Mouse (Mus musculus): ENCODE measurements at regions not wholly inside any gene's neighbourhood (a gene's known extent, or its start where the extent isn't known, plus 50 kb on each side); places are given as distances from the start of the nearest gene placed in this dataset.

GRCm38 (mm10) chr17:67548966-67549700 is 83.4 kb downstream of the Lrrc30 start:
- 40% methylated on average over 11 of the region's 11 CpGs for WGBS
- H3K4me1 ChIP-seq (replicated peaks; ENCODE audit: control insufficient read depth, insufficient read depth, low read length) = no peaks in the 10 kb centered on the region
- H3K4me2 ChIP-seq (ENCODE audit: low read length) = no peak overlapping the region
- no peaks in the 10 kb centered on the region for H3K36me3 ChIP-seq (ENCODE audit: control insufficient read depth, insufficient read depth, low read length)
- no peaks in the 10 kb centered on the region for H3K9me3 ChIP-seq (ENCODE audit: control insufficient read depth, low read length)
- H3K4me3 ChIP-seq (ENCODE audit: low read depth, low read length) = no peak overlapping the region
- H3K27ac ChIP-seq (ENCODE audit: low read depth) = no peak overlapping the region
- ATAC-seq (replicated peaks; ENCODE audit: low FRiP score, low TSS enrichment, low read depth) (no peak), DNase-seq (ENCODE audit: low spot score) (no peak)
- H3K9ac ChIP-seq (ENCODE audit: low read length) = no peak overlapping the region
- H3K27me3 ChIP-seq (replicated peaks; ENCODE audit: control insufficient read depth, insufficient read depth, low read length) = no peaks in the 10 kb centered on the region

DNA sequence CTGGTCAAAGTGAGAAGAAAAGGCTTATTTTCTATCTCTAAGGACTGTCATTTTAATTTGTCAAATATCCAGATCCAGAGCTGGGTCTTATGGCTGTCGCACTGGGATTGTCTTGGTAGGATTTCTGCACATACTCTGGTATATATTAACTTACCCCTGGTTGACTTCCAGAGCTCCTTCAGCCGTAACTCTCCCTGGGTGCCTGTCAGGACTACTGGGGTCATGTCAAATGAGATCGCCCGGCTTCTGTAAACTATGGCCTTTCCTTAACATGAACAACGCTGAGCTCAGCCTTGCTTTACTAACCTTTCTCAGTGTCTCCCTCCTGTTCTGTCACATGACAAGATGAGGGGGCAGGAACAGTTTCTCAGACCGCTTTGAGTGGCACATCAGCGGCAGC is 88.1 kb downstream of the Lrrc30 start:
- H3K9ac ChIP-seq (ENCODE audit: low read length) = no peak overlapping the region
- no peak overlapping the region for H3K4me2 ChIP-seq (ENCODE audit: low read length)
- H3K9me3 ChIP-seq (ENCODE audit: control insufficient read depth, low read length) = no peaks in the 10 kb centered on the region
- no peak for DNase-seq (ENCODE audit: low spot score)
- H3K4me3 ChIP-seq (ENCODE audit: low read depth, low read length) = no peak overlapping the region
- ATAC-seq (replicated peaks; ENCODE audit: low FRiP score, low TSS enrichment, low read depth) = no peak
- no peaks in the 10 kb centered on the region for H3K36me3 ChIP-seq (ENCODE audit: control insufficient read depth, insufficient read depth, low read length)
- H3K27me3 ChIP-seq (replicated peaks; ENCODE audit: control insufficient read depth, insufficient read depth, low read length) = no peaks in the 10 kb centered on the region
- WGBS = 44% methylated on average over 7 of the region's 7 CpGs
- H3K27ac ChIP-seq (ENCODE audit: low read depth) = no peak overlapping the region
- no peaks in the 10 kb centered on the region for H3K4me1 ChIP-seq (replicated peaks; ENCODE audit: control insufficient read depth, insufficient read depth, low read length)

DNA sequence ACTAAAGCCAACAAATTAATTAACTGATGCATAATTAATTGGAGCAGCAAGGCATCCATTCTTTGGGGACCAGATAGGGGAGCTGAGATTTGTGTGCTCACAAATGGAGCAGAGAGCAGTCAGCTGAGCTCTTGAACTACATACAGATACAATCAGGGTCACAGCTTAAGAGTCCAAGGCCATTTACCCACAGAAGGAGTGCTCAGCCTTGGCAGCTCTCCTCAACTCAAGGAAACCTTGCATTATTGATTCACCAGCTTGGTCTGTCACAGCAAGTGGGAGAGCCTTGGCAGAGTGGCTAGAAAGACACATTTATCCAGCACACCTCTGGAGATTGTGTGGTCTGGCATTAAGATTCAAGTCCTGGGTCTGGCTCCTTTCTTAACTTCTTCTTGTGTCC is 100.2 kb downstream of the Lrrc30 start:
- H3K27ac ChIP-seq (ENCODE audit: low read depth) = no peak overlapping the region
- H3K4me3 ChIP-seq (ENCODE audit: low read depth, low read length) = no peak overlapping the region
- H3K4me2 ChIP-seq (ENCODE audit: low read length) = no peak overlapping the region
- ATAC-seq (replicated peaks; ENCODE audit: low FRiP score, low TSS enrichment, low read depth) (no peak), DNase-seq (ENCODE audit: low spot score) (no peak)
- H3K9me3 ChIP-seq (ENCODE audit: control insufficient read depth, low read length) = no peaks in the 10 kb centered on the region
- no peaks in the 10 kb centered on the region for H3K36me3 ChIP-seq (ENCODE audit: control insufficient read depth, insufficient read depth, low read length)
- no peak overlapping the region for H3K9ac ChIP-seq (ENCODE audit: low read length)
- H3K4me1 ChIP-seq (replicated peaks; ENCODE audit: control insufficient read depth, insufficient read depth, low read length) = no peaks in the 10 kb centered on the region
- no peaks in the 10 kb centered on the region for H3K27me3 ChIP-seq (replicated peaks; ENCODE audit: control insufficient read depth, insufficient read depth, low read length)

DNA sequence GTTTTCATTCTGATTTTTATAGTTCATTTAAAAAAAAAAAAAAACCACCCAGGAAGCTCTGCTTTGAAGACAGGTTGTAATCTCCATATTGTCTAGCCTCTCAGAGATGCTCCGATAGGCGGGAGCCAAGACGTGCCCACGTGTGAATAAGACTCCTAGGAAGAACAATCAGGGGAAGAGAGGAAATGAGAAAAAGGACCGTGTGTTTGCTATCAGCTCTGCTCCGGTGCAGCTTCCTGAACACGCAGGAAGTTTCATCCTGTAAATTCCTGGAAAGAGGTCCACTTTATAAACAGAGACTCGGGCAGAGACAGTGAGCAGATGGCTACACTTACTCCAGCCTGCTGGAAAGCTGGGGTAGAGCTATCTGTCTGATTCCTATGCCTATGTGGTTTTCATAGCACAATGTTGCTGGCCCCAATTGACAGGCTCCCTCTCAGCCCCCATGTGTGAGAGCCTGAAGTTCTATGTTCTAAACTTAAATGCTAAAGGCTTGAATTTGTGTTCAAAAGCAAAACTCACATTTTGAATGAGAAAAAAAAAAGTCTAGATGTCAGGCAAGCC is 111.6 kb downstream of the Lrrc30 start:
- H3K36me3 ChIP-seq (ENCODE audit: control insufficient read depth, insufficient read depth, low read length) = no peaks in the 10 kb centered on the region
- no peak for ATAC-seq (replicated peaks; ENCODE audit: low FRiP score, low TSS enrichment, low read depth)
- H3K4me2 ChIP-seq (ENCODE audit: low read length) = no peak overlapping the region
- WGBS = 39% methylated on average over 8 of the region's 8 CpGs
- H3K9ac ChIP-seq (ENCODE audit: low read length) = no peak overlapping the region
- DNase-seq (ENCODE audit: low spot score) = no peak
- no peaks in the 10 kb centered on the region for H3K27me3 ChIP-seq (replicated peaks; ENCODE audit: control insufficient read depth, insufficient read depth, low read length)
- no peaks in the 10 kb centered on the region for H3K9me3 ChIP-seq (ENCODE audit: control insufficient read depth, low read length)
- no peak overlapping the region for H3K4me3 ChIP-seq (ENCODE audit: low read depth, low read length)
- H3K4me1 ChIP-seq (replicated peaks; ENCODE audit: control insufficient read depth, insufficient read depth, low read length) = 0 out of 2 replicates have a peak, but pooled peaks cover 6% of the 10 kb centered on the region
- no peak overlapping the region for H3K27ac ChIP-seq (ENCODE audit: low read depth)

- H3K9me3 ChIP-seq (ENCODE audit: control insufficient read depth, low read length) = no peaks in the 10 kb centered on the region
- DNase-seq (ENCODE audit: low spot score) (no peak), ATAC-seq (replicated peaks; ENCODE audit: low FRiP score, low TSS enrichment, low read depth) (no peak)
- peak overlapping the region; percentile 33; the same call in 1 of the 2 replicates for H3K27ac ChIP-seq (ENCODE audit: low read depth)
- H3K27me3 ChIP-seq (replicated peaks; ENCODE audit: control insufficient read depth, insufficient read depth, low read length) = no peaks in the 10 kb centered on the region
- 75% methylated on average over 7 of the region's 7 CpGs for WGBS
- no peak overlapping the region for H3K9ac ChIP-seq (ENCODE audit: low read length)
- H3K4me3 ChIP-seq (ENCODE audit: low read depth, low read length) = no peak overlapping the region
- H3K4me2 ChIP-seq (ENCODE audit: low read length) = no peak overlapping the region
- H3K4me1 ChIP-seq (replicated peaks; ENCODE audit: control insufficient read depth, insufficient read depth, low read length) = no peaks in the 10 kb centered on the region
- H3K36me3 ChIP-seq (ENCODE audit: control insufficient read depth, insufficient read depth, low read length) = no peaks in the 10 kb centered on the region
These were observed 116.8 kb downstream of the Lrrc30 start for GRCm38 (mm10) chr17:67515601-67516147.

DNA sequence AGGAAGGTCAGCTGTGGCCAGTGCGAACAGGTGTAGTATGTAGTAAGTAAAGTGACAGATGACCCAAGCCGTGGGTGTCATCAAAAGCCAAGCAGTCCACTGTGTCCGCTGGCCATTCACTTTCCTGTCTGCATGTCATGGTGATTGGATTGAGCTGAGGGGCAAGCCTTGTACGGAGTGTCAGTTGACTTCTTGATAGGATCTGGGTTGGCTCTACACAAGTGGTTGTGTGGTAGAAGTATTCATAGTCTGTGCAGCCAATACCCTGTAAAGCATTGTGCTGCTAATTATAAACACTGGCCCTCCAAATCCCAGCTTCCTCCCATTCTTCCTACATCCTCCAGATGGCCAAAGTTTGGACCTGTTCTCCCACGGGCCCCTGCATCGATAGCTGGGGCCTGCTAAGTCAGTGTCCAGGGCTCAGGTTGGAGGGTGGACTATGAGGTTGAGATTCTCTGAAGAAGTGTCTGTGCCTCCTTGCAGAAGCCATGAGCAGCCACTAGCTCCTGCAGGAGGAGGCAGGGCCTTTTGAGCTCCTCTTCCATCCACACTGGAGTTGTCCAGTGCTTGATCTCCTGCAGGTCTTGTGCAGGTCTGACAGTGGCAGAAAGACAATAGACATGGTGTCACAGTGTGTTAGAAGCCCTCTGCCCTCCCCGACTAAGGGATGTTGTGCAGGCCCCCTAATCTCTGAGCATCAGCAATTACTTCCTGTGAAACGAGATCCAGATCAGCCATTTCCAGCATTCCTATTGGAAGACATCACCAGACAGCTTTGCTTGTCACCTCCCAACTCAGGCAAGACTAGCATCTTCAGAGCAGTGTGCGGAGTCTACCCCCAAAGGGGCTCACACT is 117.9 kb downstream of the Lrrc30 start:
- Histone ChIP-seq H3K27ac (ENCODE audit: low read depth) (peak overlapping the region; percentile 57; the same call in 1 of the 2 replicates), H3K4me2 (ENCODE audit: low read length) (no peak overlapping the region), H3K4me3 (ENCODE audit: low read depth, low read length) (no peak overlapping the region), H3K9me3 (ENCODE audit: control insufficient read depth, low read length) (no peaks in the 10 kb centered on the region), H3K36me3 (ENCODE audit: control insufficient read depth, insufficient read depth, low read length) (no peaks in the 10 kb centered on the region), H3K27me3 (replicated peaks; ENCODE audit: control insufficient read depth, insufficient read depth, low read length) (no peaks in the 10 kb centered on the region), H3K9ac (ENCODE audit: low read length) (no peak overlapping the region), H3K4me1 (replicated peaks; ENCODE audit: control insufficient read depth, insufficient read depth, low read length) (no peaks in the 10 kb centered on the region)
- DNase-seq (ENCODE audit: low spot score) = no peak
- no peak for ATAC-seq (replicated peaks; ENCODE audit: low FRiP score, low TSS enrichment, low read depth)
- WGBS = 55% methylated on average over 9 of the region's 9 CpGs

- H3K9ac ChIP-seq (ENCODE audit: low read length) = no peak overlapping the region
- H3K4me3 ChIP-seq (ENCODE audit: low read depth, low read length) = no peak overlapping the region
- H3K9me3 ChIP-seq (ENCODE audit: control insufficient read depth, low read length) = no peaks in the 10 kb centered on the region
- no peaks in the 10 kb centered on the region for H3K27me3 ChIP-seq (replicated peaks; ENCODE audit: control insufficient read depth, insufficient read depth, low read length)
- DNase-seq (ENCODE audit: low spot score) (no peak), ATAC-seq (replicated peaks; ENCODE audit: low FRiP score, low TSS enrichment, low read depth) (no peak)
- 53% methylated on average over 6 of the region's 6 CpGs for WGBS
- H3K27ac ChIP-seq (ENCODE audit: low read depth) = peak overlapping the region; percentile 57; the same call in 1 of the 2 replicates
- H3K36me3 ChIP-seq (ENCODE audit: control insufficient read depth, insufficient read depth, low read length) = no peaks in the 10 kb centered on the region
- H3K4me1 ChIP-seq (replicated peaks; ENCODE audit: control insufficient read depth, insufficient read depth, low read length) = no peaks in the 10 kb centered on the region
- H3K4me2 ChIP-seq (ENCODE audit: low read length) = no peak overlapping the region
These were observed 119.6 kb downstream of the Lrrc30 start for GRCm38 (mm10) chr17:67512699-67513450.

DNA sequence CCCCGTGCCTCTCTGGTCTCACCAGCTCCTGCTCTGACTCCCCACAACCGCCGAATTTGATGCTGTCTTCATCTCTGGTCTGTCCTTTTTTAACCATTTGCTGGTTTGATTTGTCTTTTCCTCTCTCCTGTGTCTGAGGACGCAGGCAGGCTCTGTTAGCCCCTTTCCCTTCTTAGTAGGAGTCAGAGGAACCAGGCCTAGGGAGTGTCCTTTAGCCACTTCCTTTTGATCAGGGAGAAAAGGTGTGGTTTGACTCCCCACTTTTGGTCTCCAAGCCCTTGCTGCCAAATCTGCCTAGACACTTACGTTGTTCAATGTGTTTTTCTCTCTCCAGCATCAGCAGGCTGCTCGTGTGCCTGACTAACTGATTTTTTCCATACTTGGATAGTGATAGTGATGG is 120.5 kb downstream of the Lrrc30 start:
- Histone ChIP-seq H3K27me3 (replicated peaks; ENCODE audit: control insufficient read depth, insufficient read depth, low read length) (no peaks in the 10 kb centered on the region), H3K4me2 (ENCODE audit: low read length) (no peak overlapping the region), H3K9me3 (ENCODE audit: control insufficient read depth, low read length) (no peaks in the 10 kb centered on the region), H3K36me3 (ENCODE audit: control insufficient read depth, insufficient read depth, low read length) (no peaks in the 10 kb centered on the region), H3K4me1 (replicated peaks; ENCODE audit: control insufficient read depth, insufficient read depth, low read length) (no peaks in the 10 kb centered on the region), H3K9ac (ENCODE audit: low read length) (no peak overlapping the region), H3K4me3 (ENCODE audit: low read depth, low read length) (no peak overlapping the region), H3K27ac (ENCODE audit: low read depth) (peak overlapping the region; percentile 34; the same call in 1 of the 2 replicates)
- 61% methylated on average over 6 of the region's 6 CpGs for WGBS
- DNase-seq (ENCODE audit: low spot score) (no peak), ATAC-seq (replicated peaks; ENCODE audit: low FRiP score, low TSS enrichment, low read depth) (no peak)

Data from intestine, embryonic 14.5 days (tissue).